Mouse (Mus musculus) R1 (cell line): ENCODE data around the gene Odf2l.

Experiments
- DNase-seq: peaks from one replicate; pipeline ENCODE4 v3.0.0-alpha.2; 2018; ENCODE audit warnings: low read depth, low spot score

The Odf2l gene

GRCm38 (mm10) chr3:145118254-145119001 is at the start of gene Odf2l:
Gene Odf2l (plus strand): TSS chr3:145118588.
- DNase-seq = peak; percentile 96

- no peak for DNase-seq
Measured at GRCm38 (mm10) chr3:145068964-145069363, 49.4 kb upstream of the Odf2l start.

GRCm38 (mm10) chr3:145072339-145072738 is 46.0 kb upstream of the Odf2l start:
- no peak for DNase-seq

GRCm38 (mm10) chr3:145078405-145078804 is 40.0 kb upstream of the Odf2l start:
- no peak for DNase-seq

- no peak for DNase-seq
Measured at GRCm38 (mm10) chr3:145080904-145081303, 37.5 kb upstream of the Odf2l start.

GRCm38 (mm10) chr3:145083081-145083480 is 35.3 kb upstream of the Odf2l start:
- no peak for DNase-seq

GRCm38 (mm10) chr3:145086180-145086579 is 32.2 kb upstream of the Odf2l start:
- DNase-seq = no peak

- no peak for DNase-seq
Measured at GRCm38 (mm10) chr3:145087857-145088598, 30.4 kb upstream of the Odf2l start.

- DNase-seq = no peak
Measured at GRCm38 (mm10) chr3:145099291-145099690, 19.1 kb upstream of the Odf2l start, which contains the start of gene Clca2. Gene Clca2 (minus strand): TSS chr3:145099443.

GRCm38 (mm10) chr3:145101891-145102555 is 16.4 kb upstream of the Odf2l start:
- DNase-seq = peak; percentile 28

GRCm38 (mm10) chr3:145103321-145103720 is 15.1 kb upstream of the Odf2l start:
- no peak for DNase-seq

- DNase-seq = no peak
Measured at GRCm38 (mm10) chr3:145103770-145104169, 14.6 kb upstream of the Odf2l start.

GRCm38 (mm10) chr3:145105076-145105772 is 13.2 kb upstream of the Odf2l start:
- DNase-seq = no peak

- DNase-seq = no peak
Measured at GRCm38 (mm10) chr3:145105773-145106504, 12.4 kb upstream of the Odf2l start.

GRCm38 (mm10) chr3:145115169-145115568 is 3.2 kb upstream of the Odf2l start:
- DNase-seq = no peak

GRCm38 (mm10) chr3:145117637-145118036 is 751 bp upstream of the Odf2l start:
- DNase-seq = no peak

- DNase-seq = no peak
Measured at GRCm38 (mm10) chr3:145119002-145119358, 592 bp downstream of the Odf2l start.

- DNase-seq = no peak
Measured at GRCm38 (mm10) chr3:145119425-145119824, 1.0 kb downstream of the Odf2l start.

GRCm38 (mm10) chr3:145126618-145127017 is 8.2 kb downstream of the Odf2l start:
- DNase-seq = no peak

GRCm38 (mm10) chr3:145129356-145129755 is 11.0 kb downstream of the Odf2l start:
- no peak for DNase-seq

GRCm38 (mm10) chr3:145131210-145131868 is 13.0 kb downstream of the Odf2l start:
- DNase-seq = peak; percentile 50
